Mouse (Mus musculus): ENCODE measurements around the gene Tmprss11g. TPM values are rescaled to one million over a fixed set of nuclear protein-coding genes. Genes with fewer than 3 reads are reported as not detected.

Tmprss11g gene
- total and polyA plus RNA-seq, 2 experiments from 2014 or later, result not detected

DNA sequence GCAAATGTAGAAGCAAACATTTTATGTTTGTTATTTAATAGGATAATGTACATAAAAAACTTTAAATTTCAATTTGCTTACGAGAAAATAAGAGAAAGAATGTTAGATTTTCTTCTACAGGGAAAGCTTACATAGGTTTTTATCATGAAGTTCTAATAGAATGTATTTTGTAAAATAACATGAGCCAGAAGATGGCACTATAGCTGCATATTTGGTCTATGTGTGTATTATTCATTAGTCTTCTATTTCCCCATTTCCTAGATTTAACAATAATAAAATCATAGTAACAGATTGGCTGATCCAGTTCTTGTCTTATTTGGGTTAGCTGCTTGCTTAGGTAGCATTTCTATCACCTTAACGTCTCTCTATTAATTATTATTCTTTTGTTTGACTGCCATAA lies 35.8 kb downstream of the Tmprss11g start:
- 57% methylated on average over 2 of the region's 2 CpGs for WGBS
- ATAC-seq (ENCODE audit: insufficient read depth, low read depth), result no peak

DNA sequence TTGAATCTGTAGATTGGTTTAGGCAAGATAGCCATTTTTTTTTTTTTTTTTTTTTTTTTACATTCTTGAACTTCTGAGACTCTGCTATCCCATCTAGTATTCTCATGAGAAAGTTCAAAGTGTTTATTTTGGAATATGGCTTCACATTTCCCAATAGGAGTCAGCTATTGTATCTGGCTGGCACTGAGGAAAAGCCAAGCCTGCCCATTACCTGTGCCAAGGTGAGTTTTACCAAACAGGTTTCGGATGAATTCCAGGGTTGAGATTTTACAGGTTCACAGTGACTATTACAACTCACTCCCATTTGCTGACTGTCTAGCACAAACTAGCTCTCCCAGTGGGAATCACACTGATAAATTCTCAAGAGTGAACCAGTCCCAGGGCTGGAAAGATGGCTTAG lies 36.4 kb downstream of the Tmprss11g start:
- Histone ChIP-seq H3K27me3 (ENCODE audit: control insufficient read depth, insufficient read depth, low read length) (no peaks in the 10 kb centered on the region), H3K27ac (ENCODE audit: low read depth) (no peak overlapping the region), H3K4me2 (ENCODE audit: low read depth, low read length) (no peak overlapping the region), H3K9ac (replicated peaks; ENCODE audit: low read depth, low read length) (no peak overlapping the region), H3K4me3 (ENCODE audit: low read depth, low read length) (no peak overlapping the region), H3K36me3 (replicated peaks; ENCODE audit: control insufficient read depth, insufficient read depth, low read length) (no peaks in the 10 kb centered on the region), H3K4me1 (ENCODE audit: control insufficient read depth, insufficient read depth) (no peaks in the 10 kb centered on the region), H3K9me3 (replicated peaks; ENCODE audit: control insufficient read depth, low read length) (no peaks in the 10 kb centered on the region)
- 57% methylated on average over 1 of the region's 1 CpGs for WGBS
- TF ChIP-seq CTCF (IDR thresholded peaks at IDR 0.05; ENCODE audit: low read depth), result no peak
- TF ChIP-seq EP300 (IDR thresholded peaks at IDR 0.05; ENCODE audit: low read depth), result no peak
- no peak for DNase-seq (ENCODE audit: low spot score)
- no peak for ATAC-seq (ENCODE audit: insufficient read depth, low read depth)

More for the DNA sequence above, 35.8 kb downstream of the Tmprss11g start:
- no peak overlapping the region for H3K4me3 ChIP-seq (ENCODE audit: low read depth, low read length)
- no peak overlapping the region for H3K27ac ChIP-seq (ENCODE audit: low read depth)
- no peak overlapping the region for H3K4me2 ChIP-seq (ENCODE audit: low read depth, low read length)
- TF ChIP-seq EP300 (IDR thresholded peaks at IDR 0.05; ENCODE audit: low read depth) (no peak), CTCF (IDR thresholded peaks at IDR 0.05; ENCODE audit: low read depth) (no peak)
- H3K36me3 ChIP-seq (replicated peaks; ENCODE audit: control insufficient read depth, insufficient read depth, low read length), result no peaks in the 10 kb centered on the region
- no peak for DNase-seq (ENCODE audit: low spot score)
- no peaks in the 10 kb centered on the region for H3K9me3 ChIP-seq (replicated peaks; ENCODE audit: control insufficient read depth, low read length)
- H3K9ac ChIP-seq (replicated peaks; ENCODE audit: low read depth, low read length), result no peak overlapping the region
- H3K4me1 ChIP-seq (ENCODE audit: control insufficient read depth, insufficient read depth), result no peaks in the 10 kb centered on the region
- H3K27me3 ChIP-seq (ENCODE audit: control insufficient read depth, insufficient read depth, low read length), result no peaks in the 10 kb centered on the region

DNA sequence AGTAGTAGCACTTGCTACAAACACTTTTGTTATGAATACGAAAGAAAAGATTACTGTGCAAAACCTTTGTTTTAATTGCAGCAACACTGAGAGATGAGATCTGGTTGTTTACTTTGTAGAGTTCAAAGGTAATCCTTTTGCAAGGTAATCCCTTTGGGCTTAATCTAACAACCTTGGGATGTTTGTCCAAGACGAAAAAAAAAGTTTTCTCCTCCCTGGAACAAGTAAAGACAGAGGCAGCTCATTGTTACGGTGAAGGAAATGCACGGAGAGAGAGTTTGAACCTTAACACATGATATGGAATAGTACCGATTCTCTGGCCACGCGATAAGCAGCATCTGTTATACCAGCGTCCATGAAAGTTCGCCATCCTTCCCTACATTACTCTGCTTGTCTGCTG lies 44.5 kb downstream of the Tmprss11g start:
- Histone ChIP-seq H3K4me1 (ENCODE audit: control insufficient read depth, insufficient read depth) (no peaks in the 10 kb centered on the region), H3K9ac (replicated peaks; ENCODE audit: low read depth, low read length) (no peak overlapping the region), H3K4me3 (ENCODE audit: low read depth, low read length) (no peak overlapping the region), H3K36me3 (replicated peaks; ENCODE audit: control insufficient read depth, insufficient read depth, low read length) (no peaks in the 10 kb centered on the region), H3K4me2 (ENCODE audit: low read depth, low read length) (no peak overlapping the region), H3K9me3 (replicated peaks; ENCODE audit: control insufficient read depth, low read length) (no peaks in the 10 kb centered on the region), H3K27ac (ENCODE audit: low read depth) (no peak overlapping the region), H3K27me3 (ENCODE audit: control insufficient read depth, insufficient read depth, low read length) (no peaks in the 10 kb centered on the region)
- DNase-seq (ENCODE audit: low spot score), result no peak
- TF ChIP-seq EP300 (IDR thresholded peaks at IDR 0.05; ENCODE audit: low read depth) (no peak), CTCF (IDR thresholded peaks at IDR 0.05; ENCODE audit: low read depth) (no peak)
- 77% methylated on average over 9 of the region's 9 CpGs for WGBS
- no peak for ATAC-seq (ENCODE audit: insufficient read depth, low read depth)

- no peaks in the 10 kb centered on the region for H3K36me3 ChIP-seq (replicated peaks; ENCODE audit: control insufficient read depth, insufficient read depth, low read length)
- H3K4me2 ChIP-seq (ENCODE audit: low read depth, low read length), result no peak within 1 kb of the TSS
- H3K9me3 ChIP-seq (replicated peaks; ENCODE audit: control insufficient read depth, low read length), result no peaks in the 10 kb centered on the region
- ATAC-seq (ENCODE audit: insufficient read depth, low read depth), result no peak
- DNase-seq (ENCODE audit: low spot score), result no peak
- H3K27me3 ChIP-seq (ENCODE audit: control insufficient read depth, insufficient read depth, low read length), result no peaks in the 10 kb centered on the region
- H3K4me3 ChIP-seq (ENCODE audit: low read depth, low read length), result no peak within 1 kb of the TSS
- H3K4me1 ChIP-seq (ENCODE audit: control insufficient read depth, insufficient read depth), result no peaks in the 10 kb centered on the region
- 57% methylated on average over 4 of the region's 4 CpGs for WGBS
- no peak for TF ChIP-seq CTCF (IDR thresholded peaks at IDR 0.05; ENCODE audit: low read depth)
- no peak for TF ChIP-seq EP300 (IDR thresholded peaks at IDR 0.05; ENCODE audit: low read depth)
- no peak within 1 kb of the TSS for H3K9ac ChIP-seq (replicated peaks; ENCODE audit: low read depth, low read length)
- no peak within 1 kb of the TSS for H3K27ac ChIP-seq (ENCODE audit: low read depth)
Measured at GRCm38 (mm10) chr5:86468890-86469289, 49.5 kb downstream of the Tmprss11g start, which contains the start of gene Tmprss11a. Gene Tmprss11a, minus strand, starts transcription at chr5:86468990.

GRCm38 (mm10) chr5:86439306-86439705 lies 79.1 kb downstream of the Tmprss11g start:
- Histone ChIP-seq H3K27me3 (ENCODE audit: control insufficient read depth, insufficient read depth, low read length) (no peaks in the 10 kb centered on the region), H3K4me1 (ENCODE audit: control insufficient read depth, insufficient read depth) (no peaks in the 10 kb centered on the region), H3K4me3 (ENCODE audit: low read depth, low read length) (no peak overlapping the region), H3K4me2 (ENCODE audit: low read depth, low read length) (no peak overlapping the region), H3K9me3 (replicated peaks; ENCODE audit: control insufficient read depth, low read length) (no peaks in the 10 kb centered on the region), H3K9ac (replicated peaks; ENCODE audit: low read depth, low read length) (no peak overlapping the region), H3K27ac (ENCODE audit: low read depth) (no peak overlapping the region), H3K36me3 (replicated peaks; ENCODE audit: control insufficient read depth, insufficient read depth, low read length) (no peaks in the 10 kb centered on the region)
- 63% methylated on average over 2 of the region's 2 CpGs for WGBS
- no peak for TF ChIP-seq EP300 (IDR thresholded peaks at IDR 0.05; ENCODE audit: low read depth)
- no peak for ATAC-seq (ENCODE audit: insufficient read depth, low read depth)
- no peak for DNase-seq (ENCODE audit: low spot score)

GRCm38 (mm10) chr5:86438548-86438947 lies 79.9 kb downstream of the Tmprss11g start:
- no peaks in the 10 kb centered on the region for H3K9me3 ChIP-seq (replicated peaks; ENCODE audit: control insufficient read depth, low read length)
- no peak overlapping the region for H3K27ac ChIP-seq (ENCODE audit: low read depth)
- TF ChIP-seq EP300 (IDR thresholded peaks at IDR 0.05; ENCODE audit: low read depth) (no peak), CTCF (IDR thresholded peaks at IDR 0.05; ENCODE audit: low read depth) (no peak)
- no peak overlapping the region for H3K4me3 ChIP-seq (ENCODE audit: low read depth, low read length)
- no peaks in the 10 kb centered on the region for H3K27me3 ChIP-seq (ENCODE audit: control insufficient read depth, insufficient read depth, low read length)
- DNase-seq (ENCODE audit: low spot score) (no peak), ATAC-seq (ENCODE audit: insufficient read depth, low read depth) (no peak)
- no peaks in the 10 kb centered on the region for H3K4me1 ChIP-seq (ENCODE audit: control insufficient read depth, insufficient read depth)
- H3K36me3 ChIP-seq (replicated peaks; ENCODE audit: control insufficient read depth, insufficient read depth, low read length), result no peaks in the 10 kb centered on the region
- H3K9ac ChIP-seq (replicated peaks; ENCODE audit: low read depth, low read length), result no peak overlapping the region
- H3K4me2 ChIP-seq (ENCODE audit: low read depth, low read length), result no peak overlapping the region

Other genes with a start within 250 kb of the Tmprss11g start
- gene Tmprss11c, start 229.3 kb downstream of the Tmprss11g start, total RNA-seq (2014; rRNA removed; ENCODE audit: low replicate concordance), result not detected in 2 replicates
- not detected in 2 replicates for gene Tmprss11c, start 229.3 kb downstream of the Tmprss11g start, polyA plus RNA-seq (2015; fragmentation: Nextera tagmentation; extraction: Ambion mirVana)
- not detected in 2 replicates for gene Tmprss11d, start 145.2 kb downstream of the Tmprss11g start, total RNA-seq (2014; rRNA removed; ENCODE audit: low replicate concordance)
- gene Tmprss11d, start 145.2 kb downstream of the Tmprss11g start, polyA plus RNA-seq (2015; fragmentation: Nextera tagmentation; extraction: Ambion mirVana), result not detected in 2 replicates
- gene Tmprss11a, start 49.6 kb downstream of the Tmprss11g start, total RNA-seq (2014; rRNA removed; ENCODE audit: low replicate concordance), result 0.11 TPM in 1 of 2 replicates, not detected in the other
- gene Tmprss11a, start 49.6 kb downstream of the Tmprss11g start, polyA plus RNA-seq (2015; fragmentation: Nextera tagmentation; extraction: Ambion mirVana), result not detected in 2 replicates
- not detected in 2 replicates for gene Tmprss11f, start 113.8 kb upstream of the Tmprss11g start, total RNA-seq (2014; rRNA removed; ENCODE audit: low replicate concordance)
- gene Tmprss11f, start 113.8 kb upstream of the Tmprss11g start, polyA plus RNA-seq (2015; fragmentation: Nextera tagmentation; extraction: Ambion mirVana), result not detected in 2 replicates
- gene Tmprss11b, start 157.8 kb upstream of the Tmprss11g start, total RNA-seq (2014; rRNA removed; ENCODE audit: low replicate concordance), result not detected in 2 replicates
- gene Tmprss11b, start 157.8 kb upstream of the Tmprss11g start, polyA plus RNA-seq (2015; fragmentation: Nextera tagmentation; extraction: Ambion mirVana), result not detected in 2 replicates
- 0.08 TPM in 1 of 2 replicates, not detected in the other for gene Tmprss11e, start 227.2 kb upstream of the Tmprss11g start, total RNA-seq (2014; rRNA removed; ENCODE audit: low replicate concordance)
- gene Tmprss11e, start 227.2 kb upstream of the Tmprss11g start, polyA plus RNA-seq (2015; fragmentation: Nextera tagmentation; extraction: Ambion mirVana), result not detected in 2 replicates